Mouse (Mus musculus) retina, adult 2 months (tissue): Measurements from ENCODE around the gene Rnf144a.

Experiments
- DNase-seq: peaks from one replicate; pipeline ENCODE4 v3.0.0-alpha.2; 2012; ENCODE audit warnings: low read depth, low spot score

Gene Rnf144a

DNA sequence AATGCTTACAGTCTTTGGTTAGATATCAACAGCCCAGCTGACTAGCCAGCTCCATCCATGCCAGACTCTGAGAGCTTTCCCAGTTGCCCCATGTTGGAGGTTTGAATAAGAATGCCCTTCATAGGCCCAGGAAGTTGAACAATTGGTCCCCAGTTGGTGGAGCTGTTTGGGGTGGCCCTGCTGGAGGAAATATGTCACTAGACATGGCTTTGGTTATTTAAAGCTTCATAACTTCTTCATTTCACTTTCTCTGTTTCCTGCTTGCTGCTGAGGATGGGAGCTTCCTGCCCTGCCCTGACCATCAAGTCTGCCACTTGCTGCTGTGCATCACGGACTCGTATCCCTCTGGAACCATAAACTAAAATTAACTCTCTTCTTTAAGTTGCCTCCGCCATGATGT lies 4.6 kb downstream of the Rnf144a start:
- no peak for DNase-seq

DNA sequence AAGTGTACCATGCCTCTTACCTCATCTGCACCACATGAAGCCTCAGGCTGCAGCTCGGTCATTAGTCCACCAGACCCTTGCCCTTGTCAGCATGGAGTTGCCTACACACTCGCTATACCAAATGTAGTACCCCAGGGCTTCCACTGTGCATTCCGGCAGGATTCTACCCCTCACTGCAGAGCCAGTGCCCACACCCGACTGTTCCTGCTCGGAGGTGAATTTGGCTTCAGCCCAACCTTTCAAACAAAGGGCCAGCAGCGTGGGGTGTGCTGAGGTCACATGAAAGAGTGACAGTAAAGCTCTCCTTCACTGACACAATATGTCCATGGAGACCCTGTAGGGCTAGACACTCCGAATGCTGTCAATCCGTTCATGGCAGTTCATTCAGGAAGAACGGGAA lies 6.3 kb downstream of the Rnf144a start:
- no peak for DNase-seq

DNA sequence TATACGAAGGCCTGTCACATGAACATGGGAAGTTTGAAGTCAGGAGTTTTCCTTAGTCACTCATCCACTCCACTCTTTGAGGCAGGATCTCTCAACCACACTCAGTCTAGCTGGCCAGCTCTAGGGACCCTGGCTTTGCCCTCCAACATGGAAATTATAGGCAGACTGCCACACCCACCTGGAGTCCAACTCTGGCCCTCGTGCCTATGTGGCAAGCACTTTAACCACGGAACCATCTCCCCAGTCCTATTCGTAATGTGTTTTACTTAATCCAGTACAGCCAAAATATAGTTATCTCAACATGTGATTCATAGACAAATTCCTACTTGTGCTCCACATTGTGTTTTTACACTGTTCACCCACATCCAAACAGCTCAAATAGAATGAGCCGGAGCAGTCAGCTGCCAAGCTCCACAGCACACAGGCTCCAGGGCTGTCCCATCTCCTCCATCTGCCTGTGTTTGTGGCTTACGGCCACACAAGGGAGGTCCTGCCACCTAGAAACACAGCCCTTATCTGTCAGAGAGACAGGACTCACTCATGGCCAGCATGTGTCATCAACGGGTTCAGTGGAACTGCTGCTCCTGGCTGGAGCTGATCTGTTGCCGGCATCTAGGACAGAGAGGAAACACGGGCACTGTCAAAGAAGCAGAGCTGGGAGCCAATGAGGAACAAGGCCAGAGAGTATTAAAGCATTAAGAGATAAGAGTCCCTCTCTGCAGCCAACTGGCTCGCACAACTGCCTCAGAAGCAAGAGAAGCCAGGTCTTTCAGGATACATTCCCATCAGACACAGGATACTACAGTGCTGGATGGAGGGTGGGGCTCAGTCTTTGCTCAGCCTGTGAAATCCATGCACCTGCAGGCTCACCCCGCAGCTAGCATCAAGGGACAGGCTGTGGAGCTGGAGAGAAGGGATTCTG lies 10.0 kb downstream of the Rnf144a start:
- DNase-seq = peak; percentile 61

- peak; percentile 51 for DNase-seq
Observed at GRCm38 (mm10) chr12:26403372-26404125, 11.5 kb downstream of the Rnf144a start.

DNA sequence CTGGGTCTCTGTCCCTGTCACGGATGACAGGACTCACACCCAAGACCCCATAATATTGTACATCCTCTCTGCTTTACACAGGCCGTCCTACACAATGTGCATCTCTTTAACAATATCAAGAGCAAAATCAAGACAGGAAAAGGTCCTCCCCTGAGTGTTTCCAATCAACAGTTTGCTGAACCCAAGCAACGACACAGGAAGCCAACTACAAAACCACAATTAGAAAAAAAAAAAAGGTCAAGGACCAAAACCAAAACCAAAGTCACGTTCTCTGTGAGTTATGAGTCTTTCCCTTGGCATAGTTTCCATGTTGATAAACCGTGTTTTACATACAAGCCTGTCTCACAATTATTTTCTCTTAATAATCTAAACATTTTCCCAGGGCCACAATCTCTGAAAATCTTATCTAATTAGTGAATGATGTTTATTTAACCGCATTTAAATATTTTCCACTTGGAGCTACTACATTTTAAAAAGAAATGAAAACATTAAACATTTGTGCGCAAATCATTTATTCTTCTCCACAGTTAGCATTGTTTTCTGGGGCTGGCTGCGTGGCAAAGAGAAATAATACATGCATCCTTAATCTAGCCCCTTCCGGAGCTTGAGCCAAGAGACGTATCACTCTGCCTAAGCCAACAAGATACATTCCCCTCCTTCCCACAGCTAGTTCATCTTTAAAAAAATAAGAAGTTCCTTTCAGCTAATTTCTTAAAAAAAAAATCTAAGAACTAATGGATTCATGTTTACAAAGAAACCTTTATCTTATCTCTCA lies 13.2 kb downstream of the Rnf144a start:
- DNase-seq = no peak

DNA sequence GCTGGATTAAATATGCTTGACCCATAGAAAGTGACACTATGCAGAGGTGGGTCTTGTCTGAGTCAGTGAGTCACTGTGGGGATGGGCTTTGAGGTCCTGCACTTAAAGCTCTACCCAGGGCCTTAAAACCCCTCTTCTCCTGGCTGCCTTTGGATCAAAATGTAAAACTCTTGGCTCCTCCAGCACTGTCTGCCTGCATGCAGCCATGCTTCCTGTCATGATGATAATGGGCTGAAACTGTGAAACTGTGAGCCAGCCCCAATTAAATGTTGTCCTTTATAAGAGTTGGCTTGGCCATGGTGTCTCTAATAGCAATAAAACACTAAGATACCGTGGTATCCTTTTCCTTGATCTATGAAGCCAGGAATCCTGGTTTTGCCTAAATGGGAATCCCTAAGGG lies 13.8 kb downstream of the Rnf144a start:
- DNase-seq = no peak

- DNase-seq = no peak
Observed at GRCm38 (mm10) chr12:26400762-26401161, 14.3 kb downstream of the Rnf144a start.

DNA sequence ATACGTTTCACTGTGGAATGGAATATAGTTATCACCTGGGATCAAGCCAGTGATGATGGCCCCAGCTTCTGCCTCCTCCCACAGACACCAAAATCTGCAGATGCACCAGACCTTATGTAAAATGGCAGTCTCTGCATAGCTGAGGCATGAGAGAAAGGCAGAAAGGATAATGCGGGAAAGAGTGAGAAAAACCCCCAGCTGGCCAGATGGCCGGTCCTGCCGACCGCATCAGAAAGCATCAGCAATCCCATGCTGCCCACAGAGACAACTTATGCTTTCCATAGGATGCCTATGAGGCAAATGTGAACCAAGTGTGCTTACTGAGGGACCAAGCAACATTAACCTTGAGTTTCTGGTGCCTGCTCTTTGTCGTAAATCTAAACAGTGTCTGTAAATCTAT lies 15.7 kb downstream of the Rnf144a start:
- DNase-seq = no peak

DNA sequence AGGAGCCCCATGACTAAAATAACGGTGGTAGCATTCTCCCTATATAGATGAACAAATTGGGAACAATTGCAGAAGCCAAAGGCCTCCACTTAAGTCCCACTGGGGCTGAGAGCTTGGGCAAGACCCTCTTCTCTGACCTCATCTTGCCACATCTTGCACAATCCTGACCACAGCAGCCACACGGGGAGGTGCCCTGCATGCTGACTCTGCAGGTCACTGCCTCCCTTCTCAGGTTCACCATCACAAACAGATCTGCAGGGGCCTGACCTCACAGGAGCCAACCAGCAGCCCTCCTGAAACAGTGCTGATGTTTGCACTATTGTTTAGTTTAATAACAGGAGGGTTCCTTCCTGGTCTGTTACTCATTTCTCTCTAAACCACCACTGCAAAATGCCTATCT lies 16.5 kb downstream of the Rnf144a start:
- DNase-seq = no peak

DNA sequence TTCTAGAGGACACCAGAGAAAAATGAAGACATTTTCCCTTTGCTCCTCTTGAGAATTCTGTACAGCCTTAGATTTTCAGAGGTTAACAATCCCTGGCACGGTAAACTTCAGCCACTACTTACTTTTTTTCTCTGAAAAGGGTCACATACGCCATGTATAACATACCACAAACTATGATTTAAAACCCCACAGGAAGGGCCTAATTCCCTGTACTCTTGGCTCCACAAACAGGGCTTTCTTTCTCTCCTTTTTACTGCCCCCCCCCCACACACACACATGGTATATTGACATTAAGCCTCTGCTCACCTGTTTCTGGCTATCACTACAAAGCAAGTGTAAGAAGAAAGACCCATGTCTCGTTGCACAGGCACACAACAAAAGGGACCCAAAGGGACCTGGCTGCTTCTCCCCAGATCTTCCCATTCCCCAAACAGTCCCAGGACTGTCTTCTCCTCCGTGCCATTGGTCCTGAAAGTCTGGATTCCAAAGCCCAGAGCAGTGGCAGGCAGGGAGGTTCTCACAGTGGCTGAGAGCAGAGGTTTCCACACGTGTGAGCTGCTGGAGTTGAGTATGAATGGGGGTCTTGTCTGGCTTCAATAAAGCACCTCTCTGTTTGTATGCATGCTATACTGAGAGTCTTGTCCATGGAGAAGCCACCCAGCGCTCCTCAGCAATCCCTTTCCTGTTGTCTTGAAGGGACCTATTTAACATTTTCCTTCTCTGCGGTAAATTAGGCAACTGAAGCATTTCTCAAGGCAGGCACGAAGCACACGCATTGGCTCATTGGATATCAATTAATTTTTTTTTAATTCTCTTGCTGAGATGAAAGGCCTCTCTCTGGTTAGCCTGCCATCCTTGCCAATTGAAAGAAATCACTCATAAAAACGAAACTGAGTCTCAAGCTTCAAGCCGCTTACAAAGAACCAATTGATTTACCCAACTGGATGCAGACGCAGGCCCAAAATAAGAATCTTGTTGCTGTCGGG lies 20.3 kb downstream of the Rnf144a start:
- DNase-seq = no peak

DNA sequence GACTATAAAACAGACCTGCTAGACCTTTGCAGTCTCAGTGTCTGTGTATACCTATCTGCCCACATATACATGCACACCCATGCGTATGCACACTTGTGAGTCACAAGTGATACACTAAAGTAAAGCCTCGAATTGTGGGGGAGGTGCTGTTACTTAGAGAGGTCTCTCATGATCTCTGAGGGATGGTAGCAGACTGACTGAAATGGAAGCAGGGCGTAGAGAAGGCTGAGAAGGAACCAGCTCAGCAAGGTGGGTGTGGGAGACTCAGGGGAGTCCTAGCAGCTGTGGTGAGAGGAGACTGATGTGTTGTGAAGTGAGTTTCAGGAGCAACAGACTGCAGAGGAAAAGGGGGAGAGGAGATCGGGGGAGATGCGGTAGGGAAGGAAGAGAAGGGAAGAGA lies 21.8 kb downstream of the Rnf144a start:
- no peak for DNase-seq

DNA sequence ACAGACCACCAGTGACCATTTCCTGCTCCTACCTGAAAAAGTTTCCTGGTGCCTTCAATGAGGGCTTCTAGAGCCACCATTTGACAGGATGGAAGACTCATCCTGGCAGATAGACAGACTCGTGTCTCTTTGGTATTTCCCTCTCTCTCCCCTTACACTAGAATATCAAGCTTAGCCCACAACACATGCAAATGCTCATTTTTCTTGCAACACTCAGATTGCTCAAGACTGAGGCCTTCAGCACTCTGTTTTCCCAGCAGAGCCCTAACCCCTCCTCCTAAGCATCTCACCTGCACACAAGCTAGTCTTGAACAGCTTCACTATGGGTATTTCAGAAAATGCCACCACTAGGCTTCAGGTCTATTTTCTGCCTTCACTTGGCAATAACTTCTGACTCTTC lies 23.9 kb downstream of the Rnf144a start:
- DNase-seq = no peak

GRCm38 (mm10) chr12:26387523-26387922 lies 27.5 kb downstream of the Rnf144a start:
- no peak for DNase-seq

DNA sequence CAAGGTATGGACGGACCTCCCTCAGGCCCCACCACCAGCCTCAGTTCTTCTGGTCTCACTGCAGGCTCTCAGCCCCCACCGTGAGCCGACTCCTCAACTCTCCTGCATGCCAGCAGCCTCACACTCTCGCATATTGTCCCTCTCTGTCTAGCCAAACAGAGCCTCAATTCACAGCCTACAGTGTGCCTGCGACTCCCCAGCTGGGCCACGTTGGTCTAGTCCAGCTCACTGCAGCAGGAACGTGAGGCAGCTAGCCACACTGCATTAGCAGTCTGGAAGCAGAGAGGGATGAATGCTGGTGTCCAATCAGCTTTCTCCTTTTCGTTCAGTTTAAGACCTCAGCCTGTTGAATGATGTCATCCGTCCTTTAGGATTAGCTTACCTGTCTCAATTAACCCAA lies 28.1 kb downstream of the Rnf144a start:
- no peak for DNase-seq

DNA sequence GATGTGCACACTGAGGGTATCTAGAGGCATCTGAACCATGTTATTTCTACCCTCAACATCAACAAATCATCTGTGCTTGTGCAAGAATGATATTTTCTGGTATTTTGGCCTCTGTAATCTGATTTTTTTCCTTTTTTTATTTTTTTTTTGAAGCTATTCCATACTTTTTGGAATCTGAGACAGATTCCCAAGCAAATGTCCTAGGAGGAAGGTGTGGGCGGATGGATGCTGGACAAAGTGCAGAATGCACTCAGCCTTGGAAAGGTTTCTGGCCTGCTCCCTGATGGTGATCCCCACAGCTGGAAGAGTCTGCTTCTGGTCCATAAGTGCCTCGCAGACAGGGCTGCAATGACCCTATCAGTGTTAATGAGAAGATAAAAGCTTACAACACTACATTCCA lies 28.9 kb downstream of the Rnf144a start:
- no peak for DNase-seq

GRCm38 (mm10) chr12:26385735-26386134 lies 29.3 kb downstream of the Rnf144a start:
- no peak for DNase-seq

GRCm38 (mm10) chr12:26381730-26382129 lies 33.3 kb downstream of the Rnf144a start:
- DNase-seq = no peak

DNA sequence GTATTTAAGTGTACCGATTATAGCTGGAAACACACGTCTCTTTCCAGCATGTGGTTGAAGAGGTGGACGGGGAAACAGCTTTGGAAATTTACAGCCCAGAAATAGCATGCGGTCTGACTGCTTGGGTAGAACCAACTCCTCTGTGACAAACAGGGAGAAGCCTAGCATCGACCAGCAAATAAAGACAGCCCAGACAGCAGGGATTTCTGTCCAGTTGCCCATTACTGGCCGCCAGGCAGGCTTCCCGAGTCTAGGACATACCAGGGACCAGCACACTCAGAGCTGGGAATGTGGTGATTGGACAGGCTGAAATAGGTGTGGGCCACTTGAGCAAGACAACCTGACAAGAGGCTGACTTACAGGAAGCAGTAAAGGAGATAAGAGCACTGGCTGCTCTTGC lies 35.3 kb downstream of the Rnf144a start:
- DNase-seq = no peak

GRCm38 (mm10) chr12:26377691-26378090 lies 37.4 kb downstream of the Rnf144a start:
- DNase-seq = no peak

DNA sequence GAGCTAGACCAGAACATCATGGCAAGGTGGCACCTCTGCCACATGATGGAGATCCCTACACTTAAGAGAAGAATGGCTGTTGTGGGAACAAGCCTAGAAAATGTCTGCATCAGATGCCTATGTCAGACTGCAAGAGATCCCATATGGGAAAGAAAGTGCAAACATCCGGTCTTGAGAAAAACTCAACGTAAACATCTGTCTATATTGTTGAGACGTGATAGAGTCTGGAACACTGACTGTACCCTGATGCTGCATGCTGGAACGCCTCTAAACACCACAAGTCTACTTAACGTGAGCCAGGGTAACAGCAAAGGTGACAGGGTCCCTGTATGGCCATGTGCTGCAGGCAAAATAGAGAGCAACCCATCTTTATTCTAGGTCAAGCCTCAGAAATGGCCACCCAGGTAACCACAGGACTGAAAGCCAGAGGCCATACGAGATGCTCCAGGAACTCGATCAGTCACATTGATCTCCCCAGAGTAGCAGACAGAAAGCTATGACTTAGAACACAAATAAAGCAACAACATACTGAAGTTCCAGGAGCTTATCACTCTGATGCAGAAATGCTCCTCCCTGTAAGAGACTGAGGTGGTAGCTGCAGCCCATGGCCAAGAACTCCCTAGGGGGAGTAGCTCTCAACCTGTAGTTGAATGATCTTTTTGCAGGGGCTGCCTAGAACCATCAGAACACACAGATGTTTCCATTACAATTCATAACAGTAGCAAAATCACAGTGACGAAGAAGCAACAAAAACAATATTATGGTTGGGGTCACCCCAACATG lies 38.3 kb downstream of the Rnf144a start:
- DNase-seq = no peak
